Mouse (Mus musculus): ENCODE data around the gene 1700122O11Rik. TPM values are rescaled to one million over a fixed set of nuclear protein-coding genes. Genes with fewer than 3 reads are reported as not detected.

Gene 1700122O11Rik
- polyA plus RNA-seq, 1 experiment from 2014 or later = not detected

DNA sequence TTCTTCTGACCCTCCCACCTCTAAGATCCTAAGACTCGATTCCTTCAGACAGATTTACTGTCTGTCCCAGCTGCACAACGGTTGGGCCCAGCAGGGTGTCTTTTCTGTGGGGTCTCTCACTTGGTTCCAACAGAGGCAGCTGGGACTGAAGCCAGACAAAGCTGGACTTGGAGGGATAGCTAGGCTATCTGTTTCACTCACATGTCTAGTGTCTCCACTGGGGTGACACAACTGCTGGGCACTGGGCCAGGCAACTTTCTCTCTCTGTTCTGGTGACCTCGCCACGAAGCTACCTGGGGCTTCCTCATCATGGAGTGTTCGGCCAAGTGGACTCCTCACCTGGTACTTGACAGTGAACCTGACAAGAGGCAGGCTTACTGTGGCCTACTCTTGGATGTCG is 10.4 kb downstream of the 1700122O11Rik start:
- POLR2A ChIA-PET = interaction anchor here (0.5 kb wide), 1 partner anchor 482 kb away, joined by 3 read pairs; no protein-coding TSS in a partner anchor
- TF ChIP-seq CTCF (IDR thresholded peaks at IDR 0.05) = no peak
- DNase-seq (ENCODE audit: low read depth, low spot score) (no peak), ATAC-seq (no peak)
- in situ Hi-C loops (cut with MboI; ENCODE audit: low pct_unique_long_range_greater_than_20kb) = no loop called here
- H3K27me3 ChIP-seq = peaks cover 17% of the 10 kb centered on the region
- CTCF ChIA-PET = no interaction called here

DNA sequence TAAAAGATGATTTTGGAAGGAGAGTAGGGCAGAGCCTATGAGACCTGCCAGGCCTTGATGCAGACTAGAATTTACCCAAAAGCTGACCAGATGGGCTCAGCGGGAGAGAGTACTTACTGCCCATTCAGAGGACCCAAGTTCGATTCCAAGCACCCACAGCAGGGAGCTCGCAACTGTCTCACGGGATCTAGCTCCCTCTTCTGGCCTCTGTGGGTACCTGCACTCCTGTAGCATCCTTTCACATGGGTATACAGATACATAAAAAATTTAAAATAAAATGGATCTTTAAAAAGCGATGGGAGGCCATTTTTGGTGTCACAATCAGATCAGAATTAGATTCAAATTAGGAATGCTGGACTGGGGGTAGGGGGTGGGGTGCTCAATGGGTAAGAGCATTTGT is 11.1 kb downstream of the 1700122O11Rik start:
- POLR2A ChIA-PET = interaction anchor here (0.5 kb wide), 1 partner anchor 483 kb away, joined by 3 read pairs; no protein-coding TSS in a partner anchor
- in situ Hi-C loops (cut with MboI; ENCODE audit: low pct_unique_long_range_greater_than_20kb) = no loop called here
- CTCF ChIA-PET = no interaction called here
- no peak for DNase-seq (ENCODE audit: low read depth, low spot score)
- TF ChIP-seq CTCF (IDR thresholded peaks at IDR 0.05) = no peak
- no peak for ATAC-seq
- H3K27me3 ChIP-seq = peaks cover 23% of the 10 kb centered on the region

DNA sequence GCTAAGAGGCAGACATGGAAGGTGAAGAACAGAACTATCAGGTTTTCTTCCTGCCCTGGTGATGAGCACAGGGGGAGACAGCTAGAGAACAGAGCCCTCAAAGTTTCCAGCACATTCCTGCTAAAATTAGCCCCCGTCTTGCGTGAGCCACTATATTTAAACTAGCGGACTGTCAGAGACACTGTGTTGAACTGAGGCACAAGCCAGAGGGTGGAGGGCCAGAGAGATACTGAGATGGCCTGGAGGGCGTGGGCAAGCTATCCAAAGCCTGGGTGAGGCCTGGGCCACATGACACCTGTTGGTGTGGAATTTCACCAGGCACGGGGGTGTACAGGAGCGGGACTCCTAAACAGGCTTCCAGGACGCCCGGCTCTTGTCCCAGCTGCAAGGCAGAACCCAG is 14.0 kb downstream of the 1700122O11Rik start:
- in situ Hi-C loops (cut with MboI; ENCODE audit: low pct_unique_long_range_greater_than_20kb) = no loop called here
- H3K27me3 ChIP-seq = peaks cover 21% of the 10 kb centered on the region
- DNase-seq (ENCODE audit: low read depth, low spot score) (no peak), ATAC-seq (no peak)
- POLR2A ChIA-PET = no interaction called here
- TF ChIP-seq CTCF (IDR thresholded peaks at IDR 0.05) = no peak
- CTCF ChIA-PET = no interaction called here

GRCm38 (mm10) chr17:48019585-48019984 is 18.5 kb downstream of the 1700122O11Rik start:
- no peak for ATAC-seq
- ChIA-PET CTCF (no interaction called here), POLR2A (no interaction called here)
- DNase-seq (ENCODE audit: low read depth, low spot score) = no peak
- TF ChIP-seq CTCF (IDR thresholded peaks at IDR 0.05) = no peak
- H3K27me3 ChIP-seq = peaks cover 21% of the 10 kb centered on the region
- in situ Hi-C loops (cut with MboI; ENCODE audit: low pct_unique_long_range_greater_than_20kb) = no loop called here

- no peak for DNase-seq (ENCODE audit: low read depth, low spot score)
- POLR2A ChIA-PET = no interaction called here
Measured at GRCm38 (mm10) chr17:48016566-48016965, 21.5 kb downstream of the 1700122O11Rik start.

GRCm38 (mm10) chr17:48012561-48012960 is 25.5 kb downstream of the 1700122O11Rik start:
- CTCF ChIA-PET = no interaction called here
- DNase-seq (ENCODE audit: low read depth, low spot score) (no peak), ATAC-seq (no peak)
- POLR2A ChIA-PET = no interaction called here
- peaks cover 9% of the 10 kb centered on the region for H3K27me3 ChIP-seq
- TF ChIP-seq CTCF (IDR thresholded peaks at IDR 0.05) = no peak
- in situ Hi-C loops (cut with MboI; ENCODE audit: low pct_unique_long_range_greater_than_20kb) = no loop called here

More at GRCm38 (mm10) chr17:48016566-48016965, 21.5 kb downstream of the 1700122O11Rik start:
- ATAC-seq = no peak
- in situ Hi-C loops (cut with MboI; ENCODE audit: low pct_unique_long_range_greater_than_20kb) = no loop called here
- TF ChIP-seq CTCF (IDR thresholded peaks at IDR 0.05) = no peak
- CTCF ChIA-PET = no interaction called here
- peaks cover 5% of the 10 kb centered on the region for H3K27me3 ChIP-seq

- in situ Hi-C loops (cut with MboI; ENCODE audit: low pct_unique_long_range_greater_than_20kb) = no loop called here
- peaks cover 9% of the 10 kb centered on the region for H3K27me3 ChIP-seq
- POLR2A ChIA-PET = interaction anchor here (0.7 kb wide), 1 partner anchor 19 kb away, joined by 3 read pairs; no protein-coding TSS in a partner anchor
- DNase-seq (ENCODE audit: low read depth, low spot score) (no peak), ATAC-seq (no peak)
- TF ChIP-seq CTCF (IDR thresholded peaks at IDR 0.05) = no peak
- CTCF ChIA-PET = no interaction called here
Measured at GRCm38 (mm10) chr17:48011105-48011504, 27.0 kb downstream of the 1700122O11Rik start.

DNA sequence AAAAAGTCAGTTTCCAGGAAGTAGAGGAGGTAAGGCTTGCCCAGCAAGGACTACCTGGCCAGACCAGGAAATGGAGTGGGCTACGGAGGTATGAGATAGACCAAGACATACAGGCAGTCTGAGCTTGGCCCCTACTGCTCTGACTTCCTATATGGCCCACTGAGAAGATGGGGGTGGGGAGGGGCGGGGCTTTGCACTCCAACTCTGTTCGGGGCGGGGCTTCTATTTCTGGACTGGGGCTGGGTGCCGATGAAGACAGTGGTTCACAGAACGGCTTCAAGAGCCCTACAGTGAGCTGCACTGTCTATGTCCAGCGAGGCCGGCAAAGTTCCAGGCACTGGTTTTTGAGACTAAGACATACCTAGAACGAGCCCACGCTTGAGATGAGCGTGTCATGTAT is 27.8 kb downstream of the 1700122O11Rik start:
- ATAC-seq (no peak), DNase-seq (ENCODE audit: low read depth, low spot score) (no peak)
- ChIA-PET POLR2A (no interaction called here), CTCF (no interaction called here)
- peaks cover 9% of the 10 kb centered on the region for H3K27me3 ChIP-seq
- no peak for TF ChIP-seq CTCF (IDR thresholded peaks at IDR 0.05)
- in situ Hi-C loops (cut with MboI; ENCODE audit: low pct_unique_long_range_greater_than_20kb) = no loop called here

DNA sequence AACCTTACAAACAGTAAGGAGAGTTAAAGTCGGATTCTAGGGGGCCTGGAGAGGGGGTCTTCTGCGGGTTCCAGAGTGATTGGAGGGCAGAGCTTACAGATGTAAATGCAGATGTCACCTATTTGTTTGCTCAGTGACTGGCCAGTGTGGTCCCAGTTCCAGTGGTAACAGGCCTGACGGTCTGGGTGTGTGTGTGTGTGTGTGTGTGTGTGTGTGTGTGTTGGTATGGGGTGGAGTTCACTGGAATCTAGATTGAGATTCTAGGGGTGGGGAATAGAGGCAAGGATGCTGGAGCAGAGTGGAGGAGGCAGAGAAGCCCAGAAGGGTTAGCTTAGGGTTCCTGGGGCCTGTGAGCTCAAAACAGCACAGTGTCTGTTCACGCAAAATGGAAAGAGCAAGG is 32.3 kb downstream of the 1700122O11Rik start:
- TF ChIP-seq CTCF (IDR thresholded peaks at IDR 0.05) = no peak
- POLR2A ChIA-PET = no interaction called here
- CTCF ChIA-PET = no interaction called here
- no peak for ATAC-seq
- peaks cover 5% of the 10 kb centered on the region for H3K27me3 ChIP-seq
- in situ Hi-C loops (cut with MboI; ENCODE audit: low pct_unique_long_range_greater_than_20kb) = no loop called here
- no peak for DNase-seq (ENCODE audit: low read depth, low spot score)

DNA sequence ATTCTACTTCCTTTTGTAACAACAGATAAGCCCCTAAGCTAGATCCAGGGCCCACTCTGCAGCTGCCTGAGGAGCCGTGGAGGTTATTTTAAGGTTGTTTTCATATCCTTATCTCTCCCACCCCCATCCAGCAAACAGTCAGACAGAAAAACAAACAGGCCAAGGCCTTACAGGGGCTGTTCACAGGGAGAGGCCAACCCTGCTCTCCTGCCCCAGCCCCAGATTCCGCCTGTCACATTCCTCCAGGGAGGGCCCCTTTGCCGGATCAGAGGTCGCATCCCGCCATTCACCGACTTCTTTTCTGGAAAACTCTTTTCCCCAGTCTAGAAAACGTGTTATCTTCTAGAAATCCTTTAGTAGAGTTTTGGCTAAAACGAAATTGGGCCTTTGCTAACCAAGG is 33.0 kb downstream of the 1700122O11Rik start:
- CTCF ChIA-PET = no interaction called here
- in situ Hi-C loops (cut with MboI; ENCODE audit: low pct_unique_long_range_greater_than_20kb) = no loop called here
- DNase-seq (ENCODE audit: low read depth, low spot score) (no peak), ATAC-seq (no peak)
- POLR2A ChIA-PET = no interaction called here
- no peak for TF ChIP-seq CTCF (IDR thresholded peaks at IDR 0.05)
- H3K27me3 ChIP-seq = peaks cover 5% of the 10 kb centered on the region

DNA sequence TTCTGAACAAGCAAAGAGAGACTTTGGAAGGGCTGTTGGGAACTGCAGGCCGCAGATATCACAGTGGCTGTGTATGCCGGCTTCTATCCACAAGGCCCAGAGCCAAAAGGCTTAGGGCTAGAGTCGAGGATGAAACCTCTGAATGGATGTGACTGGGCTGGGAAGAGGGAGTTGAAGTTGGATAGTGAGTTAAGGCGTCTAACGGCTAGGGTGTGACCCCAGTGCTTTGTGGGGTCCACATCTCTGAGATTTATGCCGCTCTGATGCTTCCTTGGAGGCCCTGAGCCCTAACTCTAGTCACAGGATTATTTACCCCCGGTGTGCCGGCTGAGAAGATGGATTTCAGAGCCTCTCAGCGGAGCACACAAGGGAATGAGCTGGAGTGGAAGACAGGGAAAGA is 33.5 kb downstream of the 1700122O11Rik start:
- ChIA-PET POLR2A (no interaction called here), CTCF (no interaction called here)
- ATAC-seq = no peak
- TF ChIP-seq CTCF (IDR thresholded peaks at IDR 0.05) = no peak
- H3K27me3 ChIP-seq = peaks cover 5% of the 10 kb centered on the region
- no peak for DNase-seq (ENCODE audit: low read depth, low spot score)
- in situ Hi-C loops (cut with MboI; ENCODE audit: low pct_unique_long_range_greater_than_20kb) = no loop called here

DNA sequence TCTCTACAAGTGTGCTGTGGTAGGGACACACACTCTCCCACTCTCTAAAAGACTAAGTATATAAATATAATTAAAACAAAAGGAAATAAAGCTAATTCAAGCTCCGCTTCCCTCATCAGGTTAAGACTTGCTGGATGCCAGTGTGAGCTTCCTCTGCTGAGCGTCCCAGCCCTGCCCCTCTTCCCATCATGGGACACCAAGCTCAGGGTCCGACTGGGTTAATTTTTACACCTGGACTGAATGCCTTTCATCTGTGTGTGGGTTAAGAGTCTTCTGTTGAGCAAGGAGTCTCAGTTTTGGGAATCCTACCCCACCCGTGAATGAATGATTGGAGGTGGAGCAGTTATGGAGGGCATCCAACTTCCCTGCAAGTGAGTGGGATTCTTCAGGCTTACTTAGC is 35.6 kb downstream of the 1700122O11Rik start:
- ATAC-seq (no peak), DNase-seq (ENCODE audit: low read depth, low spot score) (no peak)
- no peak for TF ChIP-seq CTCF (IDR thresholded peaks at IDR 0.05)
- ChIA-PET POLR2A (interaction anchor here (0.6 kb wide), 1 partner anchor 22 kb away, joined by 4 read pairs; no protein-coding TSS in a partner anchor), CTCF (no interaction called here)
- H3K27me3 ChIP-seq = no peaks in the 10 kb centered on the region
- in situ Hi-C loops (cut with MboI; ENCODE audit: low pct_unique_long_range_greater_than_20kb) = no loop called here
